ENCODE assay signal across 8 mouse cellular contexts in the genomic region with DNA sequence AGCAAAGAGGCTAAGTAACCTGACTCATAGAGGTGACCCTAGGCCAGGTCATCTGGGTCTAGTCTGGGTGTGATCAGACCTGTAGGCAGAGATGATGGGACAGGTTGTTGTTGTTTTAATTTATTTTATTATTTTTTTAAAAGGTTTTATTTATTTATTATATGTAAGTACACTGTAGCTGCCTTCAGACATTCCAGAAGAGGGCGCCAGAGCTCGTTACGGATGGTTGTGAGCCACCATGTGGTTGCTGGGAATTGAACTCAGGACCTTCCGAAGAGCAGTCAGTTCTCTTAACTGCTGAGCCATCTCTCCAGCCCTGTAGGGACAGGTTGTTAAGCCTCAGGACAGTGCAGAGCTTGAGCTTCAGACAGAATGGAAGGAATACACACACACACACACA. TPM values are rescaled to one million over a fixed set of nuclear protein-coding genes. Genes with fewer than 3 reads are reported as not detected.
DNase-seq lines count a peak whose midpoint lies in the region; ATAC-seq and TF ChIP-seq lines count a peak whose summit lies in the region.
"Not testable (repeated sequence)": the region's sequence is repeated elsewhere in the genome, so short reads cannot be mapped to it uniquely, and the experiment has no call there.

No protein-coding gene starts in this region.

- H3K4me1 ChIP-seq in lung, postnatal 0 days (ENCODE audit: insufficient read depth, low read depth, low read length); stomach, postnatal 0 days (replicated peaks; ENCODE audit: control insufficient read depth, insufficient read depth): not testable (repeated sequence)

- not testable (repeated sequence) for H3K27me3 ChIP-seq in lung, postnatal 0 days (replicated peaks; ENCODE audit: insufficient read depth, low read length); stomach, postnatal 0 days (ENCODE audit: control insufficient read depth, insufficient read depth, low read length)

- not testable (repeated sequence) for H3K4me2 ChIP-seq in lung, postnatal 0 days (replicated peaks; ENCODE audit: low read depth, low read length); stomach, postnatal 0 days (replicated peaks; ENCODE audit: low read depth)

- not testable (repeated sequence) for H3K9ac ChIP-seq in lung, postnatal 0 days (replicated peaks; ENCODE audit: low read depth); stomach, postnatal 0 days (ENCODE audit: low read length)

- H3K4me3 ChIP-seq in gastrocnemius, adult 2 months; left cerebral cortex, adult 2 months; lung, postnatal 0 days (ENCODE audit: low read depth, low read length); stomach, postnatal 0 days (ENCODE audit: low read depth, low read length): not testable (repeated sequence)

- not testable (repeated sequence) for H3K27ac ChIP-seq in gastrocnemius, adult 2 months; left cerebral cortex, adult 2 months; lung, postnatal 0 days (ENCODE audit: low read length); stomach, postnatal 0 days (replicated peaks)

- peak; percentile 14; the same call in 1 of the 2 replicates for TF ChIP-seq CTCF in gastrocnemius, adult 2 months (IDR thresholded peaks at IDR 0.05)
- TF ChIP-seq CTCF in left cerebral cortex, adult 2 months (IDR thresholded peaks at IDR 0.05) = peak; percentile 5; the same call in 1 of the 2 replicates
- TF ChIP-seq CTCF in lung, postnatal 0 days (IDR thresholded peaks at IDR 0.05) = peak; percentile 5; the same call in 1 of the 2 replicates
- peak; percentile 8; the same call in 1 of the 2 replicates for TF ChIP-seq CTCF in stomach, postnatal 0 days (IDR thresholded peaks at IDR 0.05; ENCODE audit: low read depth)

- intact Hi-C loops in gastrocnemius, adult 2 months (cut with DNase I); left cerebral cortex, adult 2 months (cut with DNase I): not testable (repeated sequence)

- ATAC-seq in lung, postnatal 0 days; stomach, postnatal 0 days (ENCODE audit: low FRiP score, low TSS enrichment): not testable (repeated sequence)

- not testable (repeated sequence) for H3K9me3 ChIP-seq in lung, postnatal 0 days (ENCODE audit: low read length); stomach, postnatal 0 days (ENCODE audit: control insufficient read depth, low read length)

- 90% methylated on average over 4 of the region's 4 CpGs for WGBS in lung, postnatal 0 days
- WGBS in stomach, postnatal 0 days = 73% methylated on average over 4 of the region's 4 CpGs

- not testable (repeated sequence) for TF ChIP-seq EP300 in lung, postnatal 0 days (IDR thresholded peaks at IDR 0.05); stomach, postnatal 0 days (optimal IDR thresholded peaks at IDR 0.05)

- not testable (repeated sequence) for H3K36me3 ChIP-seq in lung, postnatal 0 days (ENCODE audit: insufficient read depth, low read length); stomach, postnatal 0 days (ENCODE audit: control insufficient read depth, insufficient read depth, low read length)

- peak; percentile 30 for DNase-seq in ES-CJ7 (ENCODE audit: low read depth, low spot score)
- DNase-seq in R1 (ENCODE audit: low read depth, low spot score) = peak; percentile 41
- DNase-seq in cerebellum, adult 9-10 months = peak; percentile 43
- not testable (repeated sequence) for DNase-seq in gastrocnemius, adult 2 months; left cerebral cortex, adult 2 months (ENCODE audit: extremely low spot score in 1 of 2, low spot score in 2 of 2); lung, postnatal 0 days (ENCODE audit: low spot score); stomach, postnatal 0 days (ENCODE audit: low spot score)
- DNase-seq in induced T-regulatory cell, adult 2 months (ENCODE audit: low read depth) = peak; percentile 25

RNA-seq across cellular contexts. Expression of a gene that starts 13.5 kb away (rescaled TPM):
- total RNA-seq in gastrocnemius, adult 2 months (2021) = 1 to 10 TPM; 1.0 TPM
- total RNA-seq in left cerebral cortex, adult 2 months (2021) = 100 to 1,000 TPM; 449 to 456 TPM
- 0.74 and 0.94 TPM in 2 replicates for polyA plus RNA-seq in lung, postnatal 0 days (2015; fragmentation: Nextera tagmentation; extraction: Ambion mirVana)
- polyA plus RNA-seq in stomach, postnatal 0 days (2015; fragmentation: Nextera tagmentation; extraction: Ambion mirVana) = 0.80 and 1.2 TPM in 2 replicates

RNA-seq across cellular contexts. Expression of a gene that starts 13.8 kb away (rescaled TPM):
- total RNA-seq in gastrocnemius, adult 2 months (2021) = 10 to 100 TPM; 55.4 to 59.0 TPM
- total RNA-seq in left cerebral cortex, adult 2 months (2021) = 10 to 100 TPM; 85.7 to 98.9 TPM
- 41.3 and 49.2 TPM in 2 replicates for polyA plus RNA-seq in lung, postnatal 0 days (2015; fragmentation: Nextera tagmentation; extraction: Ambion mirVana)
- polyA plus RNA-seq in stomach, postnatal 0 days (2015; fragmentation: Nextera tagmentation; extraction: Ambion mirVana) = 28.4 and 28.8 TPM in 2 replicates

RNA-seq across cellular contexts. Expression of a gene that starts 37.5 kb away (rescaled TPM):
- 1 to 10 TPM; 4.7 to 6.2 TPM for total RNA-seq in gastrocnemius, adult 2 months (2021)
- total RNA-seq in left cerebral cortex, adult 2 months (2021) = 1 to 10 TPM; 4.2 to 4.5 TPM
- polyA plus RNA-seq in lung, postnatal 0 days (2015; fragmentation: Nextera tagmentation; extraction: Ambion mirVana) = 52.8 and 55.8 TPM in 2 replicates
- polyA plus RNA-seq in stomach, postnatal 0 days (2015; fragmentation: Nextera tagmentation; extraction: Ambion mirVana) = 31.7 and 32.3 TPM in 2 replicates

RNA-seq across cellular contexts. Expression of a gene that starts 38.1 kb away (rescaled TPM):
- 10 to 100 TPM; 11.8 to 15.4 TPM for total RNA-seq in gastrocnemius, adult 2 months (2021)
- 10 to 100 TPM; 34.2 to 34.6 TPM for total RNA-seq in left cerebral cortex, adult 2 months (2021)
- 6.3 and 6.8 TPM in 2 replicates for polyA plus RNA-seq in lung, postnatal 0 days (2015; fragmentation: Nextera tagmentation; extraction: Ambion mirVana)
- 3.6 and 3.8 TPM in 2 replicates for polyA plus RNA-seq in stomach, postnatal 0 days (2015; fragmentation: Nextera tagmentation; extraction: Ambion mirVana)

RNA-seq across cellular contexts. Expression of a gene that starts 38.8 kb away (rescaled TPM):
- 1 to 10 TPM; 3.3 to 5.0 TPM for total RNA-seq in gastrocnemius, adult 2 months (2021)
- total RNA-seq in left cerebral cortex, adult 2 months (2021) = 10 to 100 TPM; 23.3 to 24.1 TPM
- 9.4 and 10.0 TPM in 2 replicates for polyA plus RNA-seq in lung, postnatal 0 days (2015; fragmentation: Nextera tagmentation; extraction: Ambion mirVana)
- 6.5 and 6.6 TPM in 2 replicates for polyA plus RNA-seq in stomach, postnatal 0 days (2015; fragmentation: Nextera tagmentation; extraction: Ambion mirVana)

Comparison
In these comparisons a context has a peak if more than half of its experiments do, and no peak if none do; other contexts are left out.
1. RNA of a gene that starts 13.5 kb away (total RNA-seq): 449 to 456 TPM in left cerebral cortex, adult 2 months; 1.0 TPM in gastrocnemius, adult 2 months; every median in the first group is over 100 times any median in the second.
2. Peak in every context shown above with its lines, with median percentiles within 50 percentile points of each other: CTCF ChIP-seq.